Mouse (Mus musculus): ENCODE measurements at regions not wholly inside any gene's neighbourhood (a gene's known extent, or its start where the extent isn't known, plus 50 kb on each side); places are given as distances from the start of the nearest gene placed in this dataset.

DNA sequence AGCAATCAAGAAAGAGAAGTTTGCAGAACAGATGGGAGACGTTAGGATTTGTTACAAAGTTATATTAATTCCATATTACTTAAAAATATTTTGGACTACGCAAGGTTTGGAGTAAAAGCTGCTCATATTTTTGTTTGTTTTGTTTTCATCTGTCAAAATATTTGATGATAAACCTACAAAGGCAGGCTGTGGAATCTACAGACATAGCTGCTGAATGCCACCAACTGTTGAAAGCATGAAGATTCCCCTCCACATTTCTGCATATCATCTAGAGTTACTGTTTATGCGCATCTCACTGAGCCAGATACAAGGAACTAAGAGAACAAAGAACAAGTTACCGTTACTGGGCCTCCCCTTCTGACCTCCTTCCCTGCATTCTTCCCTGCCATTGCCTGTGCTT lies 127.1 kb upstream of the Gorab start:
- Histone ChIP-seq H3K9me3 (ENCODE audit: low read length) (no peaks in the 10 kb centered on the region), H3K27ac (ENCODE audit: low read depth, low read length) (no peak overlapping the region), H3K4me3 (ENCODE audit: low read depth, low read length) (no peak overlapping the region), H3K36me3 (ENCODE audit: insufficient read depth, low read length) (no peaks in the 10 kb centered on the region), H3K9ac (replicated peaks; ENCODE audit: low read length, poor library complexity, severe bottlenecking) (no peak overlapping the region), H3K4me2 (ENCODE audit: low read depth, low read length, poor library complexity, severe bottlenecking) (no peak overlapping the region), H3K4me1 (ENCODE audit: insufficient read depth, low read length) (no peaks in the 10 kb centered on the region), H3K27me3 (ENCODE audit: insufficient read depth, low read length) (no peaks in the 10 kb centered on the region)
- DNase-seq (ENCODE audit: low spot score) (no peak), ATAC-seq (ENCODE audit: low FRiP score) (no peak)
- 85% methylated on average over 4 of the region's 4 CpGs for WGBS
- no peak for TF ChIP-seq CTCF (IDR thresholded peaks at IDR 0.05)

DNA sequence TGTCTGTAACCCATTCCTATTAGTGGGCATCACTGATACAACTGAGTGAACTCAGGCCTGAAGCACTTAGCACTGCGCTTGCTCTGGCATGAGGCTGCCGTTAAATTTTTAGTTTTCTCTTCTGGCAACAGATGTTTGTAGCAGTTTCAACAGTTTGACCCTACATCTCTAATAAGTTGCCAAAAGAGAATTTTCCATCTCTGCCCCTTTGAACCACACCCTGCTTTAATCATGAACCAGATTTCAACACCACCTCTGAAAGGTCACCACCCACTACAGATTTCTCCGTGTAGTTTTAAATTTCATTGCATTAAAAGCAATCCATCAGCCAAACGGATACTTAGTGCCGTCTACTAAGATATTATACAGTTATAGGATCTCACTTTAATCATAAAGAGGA lies 114.5 kb upstream of the Gorab start:
- 93% methylated on average over 5 of the region's 5 CpGs for WGBS
- H3K4me3 ChIP-seq (ENCODE audit: low read depth, low read length): no peak overlapping the region
- H3K4me1 ChIP-seq (ENCODE audit: insufficient read depth, low read length): no peaks in the 10 kb centered on the region
- H3K27me3 ChIP-seq (ENCODE audit: insufficient read depth, low read length): no peaks in the 10 kb centered on the region
- ATAC-seq (ENCODE audit: low FRiP score) (no peak), DNase-seq (ENCODE audit: low spot score) (no peak)
- H3K9ac ChIP-seq (replicated peaks; ENCODE audit: low read length, poor library complexity, severe bottlenecking): no peak overlapping the region
- no peaks in the 10 kb centered on the region for H3K9me3 ChIP-seq (ENCODE audit: low read length)
- no peak overlapping the region for H3K27ac ChIP-seq (ENCODE audit: low read depth, low read length)
- H3K4me2 ChIP-seq (ENCODE audit: low read depth, low read length, poor library complexity, severe bottlenecking): no peak overlapping the region
- no peak for TF ChIP-seq CTCF (IDR thresholded peaks at IDR 0.05)
- H3K36me3 ChIP-seq (ENCODE audit: insufficient read depth, low read length): no peaks in the 10 kb centered on the region

DNA sequence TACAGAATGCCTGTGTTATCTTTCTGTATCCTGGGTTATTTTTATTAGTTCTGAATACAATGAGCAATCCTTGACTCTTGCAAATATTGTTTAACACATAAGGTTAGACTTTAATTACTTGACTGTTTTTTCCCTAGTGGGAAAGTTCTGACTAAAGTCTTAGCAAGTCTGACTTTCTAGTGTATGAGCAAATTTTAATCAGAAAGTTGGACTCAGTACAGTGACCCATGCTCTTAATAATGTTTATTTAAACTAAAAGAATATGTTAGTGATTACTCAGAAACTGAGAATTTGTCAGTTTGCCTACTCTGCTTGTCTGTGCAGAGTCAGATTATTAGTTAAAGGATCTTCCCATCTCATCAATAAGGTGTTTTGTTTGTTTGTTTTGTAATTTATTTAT lies 109.4 kb upstream of the Gorab start:
- DNase-seq (ENCODE audit: low spot score): no peak
- no peak for ATAC-seq (ENCODE audit: low FRiP score)
- Histone ChIP-seq H3K9ac (replicated peaks; ENCODE audit: low read length, poor library complexity, severe bottlenecking) (no peak overlapping the region), H3K4me2 (ENCODE audit: low read depth, low read length, poor library complexity, severe bottlenecking) (no peak overlapping the region), H3K27me3 (ENCODE audit: insufficient read depth, low read length) (no peaks in the 10 kb centered on the region), H3K4me3 (ENCODE audit: low read depth, low read length) (no peak overlapping the region), H3K27ac (ENCODE audit: low read depth, low read length) (no peak overlapping the region), H3K9me3 (ENCODE audit: low read length) (no peaks in the 10 kb centered on the region), H3K4me1 (ENCODE audit: insufficient read depth, low read length) (no peaks in the 10 kb centered on the region), H3K36me3 (ENCODE audit: insufficient read depth, low read length) (no peaks in the 10 kb centered on the region)
- no peak for TF ChIP-seq CTCF (IDR thresholded peaks at IDR 0.05)

DNA sequence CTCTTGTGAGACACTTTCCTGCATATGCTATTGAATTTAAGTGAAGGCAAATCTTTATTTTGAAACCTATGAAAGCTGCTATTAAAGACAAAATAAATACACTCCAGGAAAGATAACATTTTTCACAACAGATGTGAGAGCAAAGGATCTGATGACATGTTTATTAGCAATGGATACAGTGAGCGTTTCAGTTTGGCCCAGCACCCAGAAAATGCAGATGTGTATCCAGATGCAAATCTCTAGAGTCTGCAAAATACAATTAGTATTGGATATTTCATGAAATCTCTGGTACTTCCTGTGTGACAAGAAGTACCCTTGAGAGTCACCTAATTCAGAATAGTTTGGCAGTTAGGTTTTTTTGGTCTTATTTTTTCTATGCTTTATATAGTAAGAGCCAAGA lies 108.5 kb upstream of the Gorab start:
- no peak overlapping the region for H3K9ac ChIP-seq (replicated peaks; ENCODE audit: low read length, poor library complexity, severe bottlenecking)
- H3K9me3 ChIP-seq (ENCODE audit: low read length): no peaks in the 10 kb centered on the region
- H3K4me1 ChIP-seq (ENCODE audit: insufficient read depth, low read length): no peaks in the 10 kb centered on the region
- no peak overlapping the region for H3K27ac ChIP-seq (ENCODE audit: low read depth, low read length)
- no peak for TF ChIP-seq CTCF (IDR thresholded peaks at IDR 0.05)
- 78% methylated on average over 1 of the region's 1 CpGs for WGBS
- no peak overlapping the region for H3K4me2 ChIP-seq (ENCODE audit: low read depth, low read length, poor library complexity, severe bottlenecking)
- H3K4me3 ChIP-seq (ENCODE audit: low read depth, low read length): no peak overlapping the region
- no peaks in the 10 kb centered on the region for H3K27me3 ChIP-seq (ENCODE audit: insufficient read depth, low read length)
- no peak for ATAC-seq (ENCODE audit: low FRiP score)
- DNase-seq (ENCODE audit: low spot score): no peak
- H3K36me3 ChIP-seq (ENCODE audit: insufficient read depth, low read length): no peaks in the 10 kb centered on the region

GRCm38 (mm10) chr1:163505035-163505434 lies 101.6 kb upstream of the Gorab start:
- no peak for ATAC-seq (ENCODE audit: low FRiP score)
- TF ChIP-seq CTCF (IDR thresholded peaks at IDR 0.05): no peak
- no peak for DNase-seq (ENCODE audit: low spot score)

GRCm38 (mm10) chr1:163502557-163502956 lies 99.1 kb upstream of the Gorab start:
- H3K4me1 ChIP-seq (ENCODE audit: insufficient read depth, low read length): no peaks in the 10 kb centered on the region
- ATAC-seq (ENCODE audit: low FRiP score) (no peak), DNase-seq (ENCODE audit: low spot score) (no peak)
- no peak overlapping the region for H3K4me2 ChIP-seq (ENCODE audit: low read depth, low read length, poor library complexity, severe bottlenecking)
- no peak for TF ChIP-seq CTCF (IDR thresholded peaks at IDR 0.05)
- no peak overlapping the region for H3K27ac ChIP-seq (ENCODE audit: low read depth, low read length)
- WGBS: 93% methylated on average over 1 of the region's 1 CpGs
- no peaks in the 10 kb centered on the region for H3K36me3 ChIP-seq (ENCODE audit: insufficient read depth, low read length)
- no peaks in the 10 kb centered on the region for H3K9me3 ChIP-seq (ENCODE audit: low read length)
- no peak overlapping the region for H3K4me3 ChIP-seq (ENCODE audit: low read depth, low read length)
- H3K27me3 ChIP-seq (ENCODE audit: insufficient read depth, low read length): no peaks in the 10 kb centered on the region
- H3K9ac ChIP-seq (replicated peaks; ENCODE audit: low read length, poor library complexity, severe bottlenecking): no peak overlapping the region

More at GRCm38 (mm10) chr1:163505035-163505434, 101.6 kb upstream of the Gorab start:
- H3K36me3 ChIP-seq (ENCODE audit: insufficient read depth, low read length): no peaks in the 10 kb centered on the region
- H3K27ac ChIP-seq (ENCODE audit: low read depth, low read length): no peak overlapping the region
- no peak overlapping the region for H3K4me2 ChIP-seq (ENCODE audit: low read depth, low read length, poor library complexity, severe bottlenecking)
- no peaks in the 10 kb centered on the region for H3K4me1 ChIP-seq (ENCODE audit: insufficient read depth, low read length)
- H3K9ac ChIP-seq (replicated peaks; ENCODE audit: low read length, poor library complexity, severe bottlenecking): no peak overlapping the region
- WGBS: 75% methylated on average over 7 of the region's 7 CpGs
- H3K9me3 ChIP-seq (ENCODE audit: low read length): no peaks in the 10 kb centered on the region
- no peak overlapping the region for H3K4me3 ChIP-seq (ENCODE audit: low read depth, low read length)
- no peaks in the 10 kb centered on the region for H3K27me3 ChIP-seq (ENCODE audit: insufficient read depth, low read length)
